Mouse (Mus musculus): ENCODE data around the gene Kctd11.
A peak's percentile ranks its signal among the peaks of the same experiment; 100 is the strongest.
"Not testable (repeated sequence)": the region's sequence is repeated elsewhere in the genome, so short reads cannot be mapped to it uniquely, and the experiment has no call there.

The Kctd11 gene

DNA sequence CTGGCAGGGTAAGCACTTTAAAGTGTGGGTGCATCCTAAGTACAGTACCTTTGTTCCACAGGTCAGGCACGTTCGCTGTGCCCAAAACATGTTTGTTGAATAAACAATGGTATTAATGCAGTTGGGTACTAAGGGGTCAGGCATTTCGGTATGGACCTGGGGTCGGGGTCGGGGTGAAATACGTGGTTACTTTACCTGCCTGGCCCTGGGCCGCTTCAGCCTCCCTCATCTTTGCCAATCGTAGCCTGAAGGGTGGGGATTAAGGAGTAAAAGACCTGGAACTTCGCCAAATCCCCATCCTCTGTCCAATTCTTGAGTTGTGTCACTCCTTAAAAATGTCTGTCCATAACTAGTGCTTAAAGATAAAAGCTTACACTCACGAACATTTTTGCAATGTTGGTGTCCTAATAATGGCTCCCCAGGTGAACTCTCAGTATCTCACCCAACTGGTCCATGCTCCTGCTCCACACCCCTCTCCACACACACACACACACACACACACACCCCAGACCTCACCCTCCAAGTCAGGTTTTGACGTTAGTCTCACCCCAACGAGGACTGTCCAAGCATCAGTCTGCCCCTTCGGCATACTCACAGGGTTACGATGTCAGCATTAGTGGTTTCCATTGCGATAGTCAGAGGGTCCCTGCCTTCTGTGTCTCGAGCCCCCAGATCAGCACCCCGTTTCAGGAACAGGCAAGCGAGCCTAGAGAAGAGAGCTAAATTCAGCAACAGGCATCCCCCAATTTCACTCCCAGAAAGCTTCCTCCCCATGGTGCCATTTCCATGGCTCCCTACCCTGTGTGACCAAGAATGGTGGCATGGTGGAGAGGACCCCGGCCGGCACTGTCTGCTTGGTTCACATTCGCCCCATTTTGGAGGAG, 823 bp upstream of the Kctd11 start:
- DNase-seq (ENCODE audit: extremely low read depth, low read depth) = no peak

DNA sequence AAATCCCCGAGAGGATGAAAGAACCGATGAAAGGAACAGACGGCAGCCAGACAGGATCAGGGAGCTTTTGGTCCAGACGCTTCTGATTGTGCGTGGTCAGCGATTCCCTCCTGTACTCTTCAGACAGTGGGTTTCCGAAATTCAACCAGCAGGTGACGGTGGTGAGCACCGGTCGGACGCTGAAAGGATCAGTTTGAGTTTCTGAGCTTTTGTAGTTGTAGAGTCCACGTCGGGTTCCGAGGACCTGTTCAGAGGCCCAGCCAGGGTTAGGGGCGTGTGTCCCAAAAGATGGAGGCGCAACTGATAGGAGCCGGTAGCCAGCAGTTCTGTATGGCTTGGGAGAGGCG, 727 bp downstream of the Kctd11 start:
- DNase-seq (ENCODE audit: extremely low read depth, low read depth) = no peak

DNA sequence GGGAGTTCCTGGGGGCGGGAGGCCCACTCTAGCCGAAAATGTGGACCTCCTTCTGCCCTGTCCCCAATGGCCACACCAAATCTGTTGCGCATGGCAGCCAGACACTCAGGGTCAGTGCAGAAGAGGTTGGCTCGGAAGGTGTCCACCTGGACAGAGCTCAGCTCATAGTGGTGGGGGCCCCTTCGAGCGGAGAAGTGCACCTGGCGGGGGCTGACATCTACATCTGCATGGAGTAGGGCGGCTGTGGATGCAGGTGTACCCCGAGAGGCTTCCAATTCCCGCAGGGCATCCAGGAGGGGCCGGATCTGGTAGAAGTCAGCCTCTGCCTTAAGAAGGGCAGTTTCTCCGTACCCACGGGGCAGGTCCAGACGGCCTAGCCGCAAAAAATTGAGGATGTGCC, 1.5 kb downstream of the Kctd11 start:
- no peak for DNase-seq (ENCODE audit: extremely low read depth, low read depth)

DNA sequence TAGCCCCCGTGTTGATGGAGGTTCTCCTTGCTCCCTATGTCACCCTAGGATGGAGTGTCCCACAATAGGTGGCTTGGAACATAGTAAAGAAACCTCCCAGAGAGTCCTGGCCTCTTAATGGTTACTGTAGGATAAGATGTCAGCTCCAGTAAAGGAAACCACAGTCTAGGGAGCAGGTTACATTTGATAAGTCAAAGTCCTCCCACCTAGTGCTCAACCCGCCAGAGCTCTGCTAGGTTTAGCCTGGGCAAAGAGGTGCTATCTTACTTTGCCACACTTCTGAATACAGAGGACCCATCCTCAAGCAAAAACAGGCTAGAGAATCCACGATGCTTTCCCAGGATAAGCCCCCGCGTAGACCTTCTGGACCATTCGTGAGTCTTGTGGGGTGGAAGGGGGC, 2.3 kb downstream of the Kctd11 start:
- peak; percentile 66 for DNase-seq (ENCODE audit: extremely low read depth, low read depth)

DNA sequence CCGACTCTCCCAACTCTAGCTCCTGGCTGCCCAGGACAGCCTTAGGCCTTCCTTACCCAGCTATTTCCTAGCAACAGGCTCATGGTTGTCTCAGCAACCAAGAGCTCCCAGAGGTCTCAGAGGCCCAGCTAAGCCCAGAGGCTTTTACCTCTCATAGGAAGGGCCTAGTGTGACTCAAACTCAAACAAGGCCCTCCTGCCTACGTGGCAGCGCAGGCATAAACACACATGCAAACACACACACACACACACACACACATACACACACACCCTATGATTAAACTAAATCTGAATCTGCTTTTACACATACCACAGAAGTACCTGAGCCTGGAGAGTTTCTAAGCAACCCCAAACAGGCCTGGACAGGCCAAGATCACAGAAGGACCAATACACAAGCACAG, 2.8 kb downstream of the Kctd11 start:
- no peak for DNase-seq (ENCODE audit: extremely low read depth, low read depth)

DNA sequence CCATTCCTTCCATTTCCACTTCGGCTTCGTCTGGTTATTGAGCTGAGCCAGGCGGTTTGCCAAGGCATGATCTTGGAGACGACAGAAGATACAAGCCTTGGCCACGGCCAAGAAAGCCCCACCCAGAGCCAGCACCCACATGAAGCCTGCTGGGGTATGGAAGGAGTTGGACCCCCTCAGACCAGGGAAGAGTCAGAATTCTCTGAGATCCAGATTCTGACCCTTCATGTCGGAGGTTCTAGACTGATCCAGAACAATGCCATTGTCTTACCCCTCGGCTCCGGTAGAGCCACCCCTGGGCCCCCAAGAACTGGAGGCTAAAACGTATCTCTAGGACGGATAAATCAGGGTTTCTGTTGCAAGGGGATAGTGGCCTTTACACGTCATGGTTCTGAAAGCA, 3.3 kb downstream of the Kctd11 start, which contains the start of gene Tmem95:
Tmem95 (minus strand) TSS at position 141 of the 400 bp plus-strand sequence.
- no peak for DNase-seq (ENCODE audit: extremely low read depth, low read depth)

DNA sequence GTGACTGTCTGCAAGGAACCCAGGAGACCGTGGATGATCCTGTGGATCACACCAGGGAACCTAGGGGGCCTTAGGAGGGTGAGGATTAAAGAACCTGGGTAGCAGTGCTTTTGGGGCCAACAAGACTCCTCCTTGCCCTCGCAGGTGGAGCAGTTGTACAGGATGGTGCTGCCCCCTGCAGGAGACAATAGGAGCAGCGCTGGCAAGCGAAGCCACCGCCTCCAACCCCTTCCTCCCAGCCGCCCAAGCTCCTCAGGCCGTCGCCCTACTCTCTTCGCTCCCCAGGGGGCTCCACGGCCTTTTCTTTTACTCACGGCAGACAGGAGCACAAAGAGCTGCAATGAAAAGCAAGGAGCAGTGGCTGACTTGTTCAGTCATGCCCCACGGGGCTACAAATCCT, 4.3 kb downstream of the Kctd11 start:
- DNase-seq (ENCODE audit: extremely low read depth, low read depth) = peak; percentile 72

DNA sequence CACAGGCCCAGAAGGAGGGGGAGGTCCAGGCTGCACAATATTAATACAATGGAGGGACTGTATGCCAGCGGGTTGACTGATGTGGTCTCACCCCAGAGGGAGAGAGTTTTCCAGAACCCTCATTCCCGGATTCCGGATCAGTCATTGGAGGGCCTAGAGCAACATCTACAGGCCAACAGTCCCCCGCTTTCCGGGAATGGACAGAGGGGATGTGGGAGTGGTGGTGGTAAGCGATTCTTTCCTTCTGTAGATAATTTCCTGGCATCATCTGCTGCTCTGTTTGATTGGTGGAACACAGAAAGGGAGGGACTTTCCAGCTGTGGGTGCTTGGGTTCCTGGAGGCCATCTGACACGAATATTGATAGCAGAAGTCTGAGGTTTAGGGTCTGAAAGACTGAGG, 5.0 kb downstream of the Kctd11 start:
- peak; percentile 83 for DNase-seq (ENCODE audit: extremely low read depth, low read depth)

DNA sequence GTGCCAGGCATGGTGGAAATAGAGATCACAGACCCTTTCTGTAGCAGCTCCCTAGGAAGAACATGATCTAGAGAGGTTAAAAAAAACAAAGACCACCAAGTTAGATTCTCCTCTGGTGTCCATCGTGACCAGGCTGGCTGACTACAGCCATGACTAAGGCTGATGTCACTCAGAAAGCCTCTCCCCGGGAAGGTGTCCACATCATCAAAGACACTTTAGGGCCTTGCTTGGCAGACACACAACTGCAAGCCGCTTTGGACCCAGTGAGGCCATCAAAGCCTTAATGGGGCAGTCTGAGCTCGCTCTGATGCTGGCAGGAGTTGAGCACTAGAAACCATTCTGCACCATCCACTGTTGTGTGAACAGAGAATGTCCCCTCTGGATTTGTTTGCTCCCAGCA, 8.8 kb downstream of the Kctd11 start:
- no peak for DNase-seq (ENCODE audit: extremely low read depth, low read depth)

DNA sequence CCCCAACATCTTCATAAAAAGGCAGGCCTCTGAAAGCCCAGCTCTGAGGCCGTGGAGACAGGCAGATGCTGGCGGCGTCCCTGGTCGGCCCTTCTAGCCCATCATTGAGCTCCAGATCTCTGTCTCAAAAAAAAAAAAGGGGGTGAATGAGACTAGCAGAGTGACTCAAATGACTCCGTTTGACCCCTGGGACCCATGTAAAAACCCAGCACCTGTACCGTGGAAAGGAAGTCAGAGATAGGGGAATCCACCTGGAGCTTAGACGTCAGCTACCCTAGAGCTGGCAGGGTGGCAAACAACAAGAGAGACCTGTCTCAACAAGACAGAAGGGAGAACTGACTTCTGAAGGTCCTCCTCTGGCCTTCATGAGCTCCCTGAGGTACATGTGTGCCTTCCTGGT, 9.4 kb downstream of the Kctd11 start:
- no peak for DNase-seq (ENCODE audit: extremely low read depth, low read depth)

DNA sequence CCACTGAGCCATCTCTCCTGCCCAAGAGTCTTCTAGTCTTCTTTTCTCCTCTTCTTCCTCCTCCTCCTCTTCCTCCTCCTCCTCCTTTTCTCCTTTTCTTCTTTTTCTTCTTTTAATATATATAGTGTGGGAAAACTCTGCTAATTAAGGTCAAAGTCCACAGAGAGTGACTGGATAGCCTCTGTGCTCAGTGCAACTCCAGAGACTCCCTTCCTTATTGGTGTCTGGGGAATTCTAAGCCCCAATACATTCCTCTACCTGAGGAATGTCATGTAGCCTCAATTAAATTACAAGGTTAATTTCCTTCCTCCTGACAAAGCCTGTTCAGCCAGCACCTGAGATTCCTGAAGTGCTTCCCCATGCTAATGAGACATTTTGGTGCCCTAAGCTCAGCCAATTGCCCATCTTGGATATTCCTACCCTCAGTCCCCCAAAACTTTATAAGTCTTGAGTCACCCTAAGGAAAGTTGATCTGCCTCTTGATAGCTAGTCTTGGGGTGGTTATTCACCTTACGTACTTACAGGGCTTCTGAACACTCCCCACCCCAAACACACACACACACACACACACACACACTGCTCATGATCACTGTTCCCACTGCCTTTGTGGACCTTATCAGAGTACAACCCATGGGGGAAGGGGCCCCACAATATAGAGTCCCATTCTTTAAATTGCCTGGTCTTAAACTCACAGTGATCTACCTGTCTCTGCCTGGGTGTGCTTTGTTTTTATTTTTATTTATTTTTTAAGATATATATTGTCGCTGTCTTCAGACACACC, 10.7 kb downstream of the Kctd11 start:
- no peak for DNase-seq (ENCODE audit: extremely low read depth, low read depth)

DNA sequence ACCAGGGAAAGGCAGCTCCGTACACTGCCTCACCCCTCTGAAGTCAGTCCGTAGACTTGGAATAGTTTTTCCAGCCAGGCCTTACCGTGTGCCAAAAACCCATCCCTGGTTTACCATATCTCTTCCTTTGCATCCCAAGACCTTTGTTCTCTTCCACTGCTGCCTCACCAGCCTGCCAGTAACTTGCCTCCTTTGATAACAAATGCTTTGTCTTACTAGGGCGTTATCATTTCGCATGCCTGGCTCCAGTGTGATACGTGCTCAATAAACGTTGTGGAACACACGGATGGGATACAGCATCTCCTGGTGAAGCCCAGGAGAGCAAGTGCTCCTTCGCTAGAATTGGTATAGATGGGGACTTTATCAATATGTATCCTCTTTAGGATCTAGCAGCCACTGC, 13.9 kb downstream of the Kctd11 start:
- DNase-seq (ENCODE audit: extremely low read depth, low read depth) = no peak

DNA sequence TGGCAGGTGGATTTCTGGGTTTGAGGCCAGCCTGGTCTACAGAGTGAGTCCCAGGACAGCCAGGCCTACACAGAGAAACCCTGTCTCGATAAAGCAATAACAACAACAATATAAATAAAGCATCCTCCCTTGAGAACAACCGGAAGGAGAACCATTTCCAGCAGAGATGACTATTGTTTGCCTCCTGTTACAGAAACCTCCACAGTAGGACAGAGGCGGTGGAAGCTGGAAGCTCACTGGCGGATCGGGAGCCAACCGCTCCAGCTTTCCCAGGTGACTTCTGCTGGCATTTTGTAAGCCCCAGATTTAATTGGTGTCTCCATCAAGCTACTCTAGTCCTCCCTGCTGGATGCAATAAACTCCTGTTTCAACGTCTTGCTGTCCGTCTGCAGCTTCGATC, 15.6 kb downstream of the Kctd11 start:
- DNase-seq (ENCODE audit: extremely low read depth, low read depth) = no peak

DNA sequence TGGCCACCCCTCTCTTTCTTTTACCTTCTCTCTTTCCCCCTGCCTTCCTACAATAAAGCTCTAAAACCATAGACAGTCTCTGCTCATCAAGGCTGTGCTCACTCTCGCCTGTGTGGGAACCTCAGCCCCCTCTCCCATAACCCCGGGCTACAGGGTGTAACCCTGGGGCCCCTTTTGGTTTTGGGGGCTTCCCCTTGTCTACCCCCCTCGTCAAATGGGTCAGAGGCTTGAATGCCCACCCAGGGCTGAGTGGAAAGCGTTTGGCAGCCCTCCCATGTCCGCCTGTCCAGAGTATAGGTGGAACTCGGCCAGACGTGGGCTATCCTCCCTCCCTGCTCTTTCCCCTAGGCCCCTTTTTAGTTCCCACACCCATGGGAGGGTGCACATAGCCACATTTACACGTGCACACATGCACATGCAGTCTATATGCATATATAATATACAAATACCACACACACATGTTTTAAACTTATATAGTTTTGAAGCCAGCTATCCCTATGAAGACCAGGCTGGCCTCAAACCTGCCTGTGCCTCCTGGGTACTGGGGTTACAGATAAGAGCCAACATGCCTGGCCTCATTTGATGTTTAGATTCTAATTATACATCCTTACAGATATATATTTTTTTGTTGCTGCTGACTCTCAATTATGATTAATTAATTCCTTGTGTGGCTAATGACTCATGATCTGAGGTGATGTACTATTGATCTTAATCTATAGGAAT, 16.9 kb downstream of the Kctd11 start:
- DNase-seq (ENCODE audit: extremely low read depth, low read depth) = no peak

DNA sequence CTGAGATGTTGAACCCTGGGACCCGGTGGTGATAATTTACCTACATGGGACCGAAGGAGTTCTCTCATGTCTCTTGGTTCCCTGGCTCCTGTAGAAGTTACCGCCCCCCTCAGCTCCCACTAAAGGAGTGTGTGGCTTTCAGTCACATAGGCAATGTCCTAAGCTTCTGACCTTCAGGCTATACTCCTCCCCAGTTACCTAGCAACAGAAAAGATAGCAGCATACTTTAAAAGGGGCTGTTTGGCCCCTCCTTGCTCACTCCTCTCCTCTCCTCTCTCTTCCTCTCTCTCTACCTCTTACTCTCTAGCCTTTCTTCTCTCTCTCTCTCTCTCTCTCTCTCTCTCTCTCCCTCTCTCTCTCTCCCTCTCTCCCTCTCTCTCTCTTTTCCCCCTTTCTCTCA, 17.5 kb downstream of the Kctd11 start:
- not testable (repeated sequence) for DNase-seq (ENCODE audit: extremely low read depth, low read depth)

DNA sequence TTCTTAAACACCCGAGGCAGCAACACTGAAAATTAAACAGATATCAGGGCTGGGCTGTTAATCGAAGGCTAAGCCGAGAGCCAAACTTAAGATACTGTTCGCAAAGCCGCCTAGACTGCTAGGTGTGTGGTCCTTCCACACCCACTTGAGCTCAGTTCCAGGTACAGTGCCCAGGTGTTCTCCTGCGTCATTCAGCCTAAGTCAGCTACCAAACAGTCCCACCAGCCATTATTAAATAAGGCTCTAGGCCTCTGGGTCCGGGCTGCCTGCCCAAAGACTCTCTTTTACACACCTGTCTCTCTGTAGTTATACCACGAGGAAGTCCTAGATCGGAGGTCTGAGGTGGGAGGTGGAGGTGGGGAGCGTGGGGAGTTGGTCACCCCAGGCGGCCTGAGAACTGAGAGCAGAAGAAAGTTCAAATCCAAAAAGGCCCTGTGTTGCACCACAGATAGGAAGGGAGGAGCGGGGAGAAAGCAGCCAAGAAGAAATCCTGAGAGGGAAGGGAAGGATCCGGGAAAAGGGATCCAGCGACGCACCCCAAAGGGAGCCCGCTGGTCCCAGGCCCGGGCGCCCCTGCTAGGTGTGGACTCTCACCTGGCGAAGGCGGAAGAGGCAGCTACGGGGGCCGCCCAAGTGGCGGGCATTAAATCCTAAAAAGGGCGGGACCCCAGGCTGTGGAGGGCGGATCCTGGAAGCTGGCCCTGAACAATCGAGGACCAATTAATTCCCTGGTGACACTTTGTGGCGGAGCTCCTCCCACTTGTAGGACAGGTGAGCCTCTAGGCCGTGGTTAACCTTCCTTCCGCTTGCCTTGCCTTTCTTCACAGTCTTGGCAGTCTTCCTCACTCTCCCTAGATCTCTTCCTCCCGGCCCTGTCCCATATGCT, 22.9 kb downstream of the Kctd11 start, which contains the start of gene Tnk1:
Tnk1 (minus strand) TSS at position 618 of the 886 bp plus-strand sequence.
- no peak for DNase-seq (ENCODE audit: extremely low read depth, low read depth)

DNA sequence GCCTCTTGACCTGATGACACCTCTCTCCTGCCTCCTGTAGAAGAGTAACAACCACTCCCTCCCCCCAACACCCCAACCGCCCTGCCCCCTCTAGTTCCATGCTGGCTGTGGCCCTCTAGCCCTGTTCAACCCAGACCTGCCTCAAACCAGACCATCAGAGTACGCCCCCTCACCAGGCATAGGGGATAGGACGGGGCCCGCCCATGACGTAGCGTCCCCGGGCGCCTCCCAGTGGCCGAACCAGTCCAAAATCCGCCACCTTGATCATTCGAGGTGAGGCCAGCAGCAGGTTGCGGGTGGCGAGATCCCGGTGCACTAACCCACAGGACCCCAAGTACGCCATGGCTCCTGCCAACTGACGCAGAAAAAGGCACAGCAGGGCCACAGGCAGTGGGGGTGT, 25.9 kb downstream of the Kctd11 start:
- no peak for DNase-seq (ENCODE audit: extremely low read depth, low read depth)

DNA sequence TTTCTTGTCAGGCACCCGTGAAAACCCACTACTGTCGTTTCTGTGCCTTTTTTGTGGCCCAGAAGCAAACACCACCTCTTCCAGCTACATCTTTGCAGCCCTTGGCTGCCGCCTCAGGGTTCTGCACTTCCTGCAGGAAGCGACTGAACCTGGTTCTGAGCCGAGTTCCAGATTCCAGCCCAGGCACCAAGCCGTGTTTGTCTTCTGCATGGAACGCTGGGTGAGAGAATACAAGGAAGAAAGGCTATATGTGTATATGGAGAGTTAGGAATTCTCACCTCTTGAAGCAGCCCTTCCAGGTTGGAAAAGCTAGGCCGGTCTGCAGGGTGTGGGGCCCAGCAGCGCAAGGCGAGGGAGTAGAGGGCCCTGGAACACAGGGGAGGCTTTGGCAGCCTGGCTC, 26.5 kb downstream of the Kctd11 start:
- DNase-seq (ENCODE audit: extremely low read depth, low read depth) = no peak

DNA sequence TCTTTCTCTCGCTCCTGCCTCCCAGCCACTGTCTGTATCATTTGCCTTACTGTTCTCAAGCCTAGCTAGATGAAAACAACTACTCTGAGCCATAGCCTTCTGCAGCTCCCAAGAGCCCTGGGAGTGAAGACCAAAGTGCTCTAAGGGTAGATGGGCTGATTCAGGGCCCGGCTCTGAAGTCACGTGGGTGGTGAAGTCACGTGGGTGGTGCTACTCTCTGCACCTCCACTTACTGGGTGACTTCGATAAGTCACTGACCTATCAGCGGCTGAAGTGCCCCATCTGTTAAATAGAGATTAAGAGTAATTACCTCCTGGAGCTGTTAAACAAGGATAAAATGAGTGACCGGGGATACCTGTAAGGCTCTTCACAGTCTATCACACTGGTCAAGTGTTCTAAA, 27.2 kb downstream of the Kctd11 start:
- DNase-seq (ENCODE audit: extremely low read depth, low read depth) = peak; percentile 95

DNA sequence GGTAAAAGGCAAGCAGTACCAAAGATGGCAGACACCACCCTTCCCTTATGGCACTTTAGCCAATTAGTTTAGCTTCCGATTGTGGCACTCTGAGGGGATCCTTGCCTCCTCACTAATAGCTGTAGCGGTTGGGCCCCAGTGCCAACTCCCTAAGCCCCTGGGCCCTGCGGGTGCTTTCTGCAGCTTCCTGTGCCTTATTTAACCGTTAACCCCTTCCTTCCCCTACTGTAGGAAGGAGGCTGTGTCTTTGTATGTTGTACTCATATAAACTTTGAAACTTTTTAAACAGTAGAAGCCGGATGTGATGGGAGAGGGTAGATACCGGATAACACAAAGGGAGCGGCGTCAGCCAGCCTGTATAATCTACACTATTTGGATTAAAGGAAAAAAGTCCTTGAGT, 30.5 kb downstream of the Kctd11 start:
- no peak for DNase-seq (ENCODE audit: extremely low read depth, low read depth)

DNA sequence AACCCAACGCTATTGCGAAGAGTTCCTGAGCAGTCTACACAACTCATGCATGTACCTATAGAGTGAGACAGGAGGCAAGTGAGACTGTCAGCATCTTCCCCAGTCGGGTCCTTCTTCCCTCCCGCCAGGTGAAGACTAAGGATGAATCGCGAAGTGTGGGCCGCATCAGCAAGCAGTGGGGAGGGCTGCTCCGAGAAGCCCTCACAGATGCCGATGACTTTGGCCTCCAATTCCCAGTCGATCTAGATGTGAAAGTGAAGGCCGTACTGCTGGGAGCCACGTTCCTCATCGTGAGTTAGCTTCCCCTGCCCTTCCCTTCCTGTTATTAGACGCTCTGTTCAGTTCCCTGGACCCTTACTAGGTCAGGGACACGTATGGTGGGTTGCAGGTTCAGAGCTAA, 31.3 kb downstream of the Kctd11 start:
- no peak for DNase-seq (ENCODE audit: extremely low read depth, low read depth)

Data from MEL-GATA-1-ER (cell line).